Mouse (Mus musculus) kidney, adult 11 months (tissue): ENCODE measurements around the gene Trim72.

Experiments
- DNase-seq: peaks from one replicate; pipeline ENCODE4 v3.0.0; 2022

Trim72 gene

GRCm38 (mm10) chr7:128056917-128057444 lies 53.2 kb downstream of the Trim72 start:
- DNase-seq: no peak

- no peak for DNase-seq
Measured at GRCm38 (mm10) chr7:128057860-128058259, 54.1 kb downstream of the Trim72 start.

DNA sequence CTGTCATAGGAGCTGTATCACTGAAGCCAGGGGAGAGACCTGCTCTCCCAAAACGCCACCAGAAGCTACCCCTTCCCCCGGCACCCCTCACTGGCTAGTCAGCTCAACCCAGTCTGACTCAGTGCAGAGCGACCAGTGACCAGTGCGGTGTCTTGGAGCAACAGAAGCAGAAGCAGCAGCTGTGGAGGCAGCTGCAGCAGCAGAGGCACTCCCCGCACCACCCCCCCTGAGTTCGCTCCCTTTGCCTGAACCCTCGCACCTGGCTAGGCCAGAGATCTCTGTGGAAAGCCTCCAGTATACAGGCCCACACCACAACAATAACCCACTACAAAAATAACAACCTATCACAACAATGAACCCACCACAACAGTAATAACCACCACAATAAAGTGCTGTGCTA lies 54.8 kb downstream of the Trim72 start:
- no peak for DNase-seq

DNA sequence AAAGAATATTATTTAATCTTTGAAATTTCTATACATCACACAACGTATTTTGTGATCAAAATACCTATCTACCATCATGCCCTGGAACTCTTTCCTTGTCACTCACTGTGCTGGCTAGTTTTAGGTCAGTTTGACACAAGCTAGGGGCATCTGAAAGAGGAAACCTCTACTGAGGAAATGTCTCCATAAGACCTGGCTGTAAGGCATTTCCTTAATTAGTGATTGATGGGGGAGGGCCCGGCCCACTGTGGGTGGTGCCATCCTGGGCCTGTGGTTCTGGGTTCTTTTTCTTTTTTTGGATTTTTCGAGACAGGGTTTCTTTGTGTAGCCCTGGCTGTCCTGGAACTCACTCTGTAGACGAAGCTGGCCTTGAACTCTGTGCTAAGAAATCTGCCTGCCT lies 55.3 kb downstream of the Trim72 start:
- no peak for DNase-seq
